Mouse (Mus musculus): ENCODE measurements at regions not wholly inside any gene's neighbourhood (a gene's known extent, or its start where the extent isn't known, plus 50 kb on each side); places are given as distances from the start of the nearest gene placed in this dataset.

GRCm38 (mm10) chr11:24865067-24865796 is 787.4 kb downstream of the Bcl11a start:
- TF ChIP-seq CTCF (IDR thresholded peaks at IDR 0.05) (no peak), EP300 (IDR thresholded peaks at IDR 0.05) (no peak)

Measured in lung, postnatal 0 days (tissue).